Mouse (Mus musculus): ENCODE measurements around the gene Lyz2. TPM values are rescaled to one million over a fixed set of nuclear protein-coding genes. Genes with fewer than 3 reads are reported as not detected.
"Not testable (repeated sequence)": the region's sequence is repeated elsewhere in the genome, so short reads cannot be mapped to it uniquely, and the experiment has no call there.

Gene Lyz2
- polyA plus RNA-seq, 1 experiment = 1,158 TPM

- WGBS = 53% methylated on average over 2 of the region's 2 CpGs
- Histone ChIP-seq H3K4me3 (replicated peaks; ENCODE audit: control insufficient read depth, low read depth, low read length) (peak overlapping the region; percentile 55), H3K4me1 (ENCODE audit: control insufficient read depth, insufficient read depth, low read length) (no peaks in the 10 kb centered on the region; the same call in 1 of the 2 replicates), H3K27ac (ENCODE audit: control insufficient read depth, insufficient read depth, low read depth, low read length, poor library complexity) (no peak overlapping the region; the same call in 1 of the 2 replicates)
- TF ChIP-seq CTCF (IDR thresholded peaks at IDR 0.05; ENCODE audit: control insufficient read depth, insufficient read depth, low read length) (no peak), POLR2A (IDR thresholded peaks at IDR 0.05; ENCODE audit: borderline replicate concordance, control insufficient read depth, low read depth, low read length) (no peak)
Observed at GRCm38 (mm10) chr10:117282551-117282950, 430 bp upstream of the Lyz2 start.

DNA sequence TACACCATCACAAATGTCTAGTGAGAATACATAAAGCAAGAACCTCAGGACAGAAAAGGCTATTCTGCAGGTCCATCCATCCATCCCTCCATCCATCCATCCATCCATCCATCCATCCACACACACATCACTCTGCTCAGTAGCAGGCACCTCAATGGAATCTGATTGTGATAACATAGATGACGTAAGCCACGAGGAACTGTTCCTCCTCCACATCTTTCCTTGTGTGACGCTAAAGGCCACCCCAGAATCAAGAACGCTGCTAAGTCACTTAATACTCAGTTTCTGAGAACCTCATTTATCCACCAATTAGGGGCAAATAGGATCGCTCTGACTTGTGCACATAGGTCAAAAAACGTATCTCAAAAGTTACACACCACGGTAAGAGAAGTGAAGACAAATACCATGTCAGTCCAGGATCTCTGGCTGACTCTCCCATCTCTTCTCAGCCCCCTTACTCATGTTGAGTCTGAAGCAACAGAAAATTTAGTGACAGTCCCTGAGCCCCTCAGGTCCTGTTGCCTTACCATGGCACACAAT lies 670 bp downstream of the Lyz2 start:
- Histone ChIP-seq H3K4me1 (ENCODE audit: control insufficient read depth, insufficient read depth, low read length) (no peaks in the 10 kb centered on the region; the same call in 1 of the 2 replicates), H3K27ac (ENCODE audit: control insufficient read depth, insufficient read depth, low read depth, low read length, poor library complexity) (peak overlapping the region; percentile 81), H3K4me3 (replicated peaks; ENCODE audit: control insufficient read depth, low read depth, low read length) (peak overlapping the region; percentile 94)
- no peak for TF ChIP-seq POLR2A (IDR thresholded peaks at IDR 0.05; ENCODE audit: borderline replicate concordance, control insufficient read depth, low read depth, low read length)
- TF ChIP-seq CTCF (IDR thresholded peaks at IDR 0.05; ENCODE audit: control insufficient read depth, insufficient read depth, low read length) = no peak
- 20% methylated on average over 7 of the region's 7 CpGs for WGBS

GRCm38 (mm10) chr10:117280000-117280399 lies 2.1 kb downstream of the Lyz2 start:
- Histone ChIP-seq H3K4me3 (replicated peaks; ENCODE audit: control insufficient read depth, low read depth, low read length) (peak overlapping the region; percentile 85), H3K27ac (ENCODE audit: control insufficient read depth, insufficient read depth, low read depth, low read length, poor library complexity) (peak overlapping the region; percentile 93)

DNA sequence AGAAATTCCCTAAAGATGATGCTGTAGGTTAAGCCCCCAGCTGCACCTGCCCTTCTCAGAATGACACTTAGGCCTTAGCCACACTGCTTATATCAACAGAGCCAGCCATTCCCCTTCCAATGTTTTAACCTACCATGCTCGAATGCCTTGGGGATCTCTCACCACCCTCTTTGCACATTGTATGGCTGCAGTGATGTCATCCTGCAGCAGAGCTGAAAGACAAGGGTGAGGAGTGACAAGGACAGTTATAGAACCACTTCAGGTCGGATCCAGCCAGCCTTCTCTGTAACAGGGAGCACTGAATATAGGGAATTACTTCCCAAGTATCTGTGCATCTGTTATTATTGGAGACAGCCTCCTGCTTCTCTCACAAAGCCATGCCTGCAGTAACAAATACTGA lies 3.6 kb downstream of the Lyz2 start:
- WGBS = 74% methylated on average over 2 of the region's 2 CpGs
- peak overlapping the region; percentile 6 for H3K4me3 ChIP-seq (replicated peaks; ENCODE audit: control insufficient read depth, low read depth, low read length)
- H3K27ac ChIP-seq (ENCODE audit: control insufficient read depth, insufficient read depth, low read depth, low read length, poor library complexity) = peak overlapping the region; percentile 69
- H3K4me1 ChIP-seq (ENCODE audit: control insufficient read depth, insufficient read depth, low read length) = not testable (repeated sequence)

More at GRCm38 (mm10) chr10:117280000-117280399, 2.1 kb downstream of the Lyz2 start:
- no peaks in the 10 kb centered on the region; the same call in 1 of the 2 replicates for H3K4me1 ChIP-seq (ENCODE audit: control insufficient read depth, insufficient read depth, low read length)
- WGBS = 53% methylated on average over 1 of the region's 1 CpGs
- no peak for TF ChIP-seq POLR2A (IDR thresholded peaks at IDR 0.05; ENCODE audit: borderline replicate concordance, control insufficient read depth, low read depth, low read length)
- TF ChIP-seq CTCF (IDR thresholded peaks at IDR 0.05; ENCODE audit: control insufficient read depth, insufficient read depth, low read length) = no peak

- not testable (repeated sequence) for H3K4me1 ChIP-seq (ENCODE audit: control insufficient read depth, insufficient read depth, low read length); H3K4me3 ChIP-seq (replicated peaks; ENCODE audit: control insufficient read depth, low read depth, low read length)
- H3K27ac ChIP-seq (ENCODE audit: control insufficient read depth, insufficient read depth, low read depth, low read length, poor library complexity) = peak overlapping the region; percentile 69
- 79% methylated on average over 9 of the region's 9 CpGs for WGBS
Observed at GRCm38 (mm10) chr10:117277779-117278178, 4.3 kb downstream of the Lyz2 start.

- H3K4me1 ChIP-seq (ENCODE audit: control insufficient read depth, insufficient read depth, low read length) = peaks cover 2% of the 10 kb centered on the region; the same call in 1 of the 2 replicates
- 79% methylated on average over 10 of the region's 10 CpGs for WGBS
- TF ChIP-seq POLR2A (IDR thresholded peaks at IDR 0.05; ENCODE audit: borderline replicate concordance, control insufficient read depth, low read depth, low read length) = no peak
- no peak for TF ChIP-seq CTCF (IDR thresholded peaks at IDR 0.05; ENCODE audit: control insufficient read depth, insufficient read depth, low read length)
- no peak overlapping the region for H3K4me3 ChIP-seq (replicated peaks; ENCODE audit: control insufficient read depth, low read depth, low read length)
- H3K27ac ChIP-seq (ENCODE audit: control insufficient read depth, insufficient read depth, low read depth, low read length, poor library complexity) = no peak overlapping the region
Observed at GRCm38 (mm10) chr10:117275681-117276369, 6.3 kb downstream of the Lyz2 start.

- H3K27ac ChIP-seq (ENCODE audit: control insufficient read depth, insufficient read depth, low read depth, low read length, poor library complexity); H3K4me3 ChIP-seq (replicated peaks; ENCODE audit: control insufficient read depth, low read depth, low read length); H3K4me1 ChIP-seq (ENCODE audit: control insufficient read depth, insufficient read depth, low read length): not testable (repeated sequence)
- WGBS = 3% methylated on average over 4 of the region's 7 CpGs
Observed at GRCm38 (mm10) chr10:117274645-117275044, 7.5 kb downstream of the Lyz2 start.

- no peak for TF ChIP-seq POLR2A (IDR thresholded peaks at IDR 0.05; ENCODE audit: borderline replicate concordance, control insufficient read depth, low read depth, low read length)
- no peak overlapping the region for H3K4me3 ChIP-seq (replicated peaks; ENCODE audit: control insufficient read depth, low read depth, low read length)
Observed at GRCm38 (mm10) chr10:117272023-117272422, 10.1 kb downstream of the Lyz2 start.

DNA sequence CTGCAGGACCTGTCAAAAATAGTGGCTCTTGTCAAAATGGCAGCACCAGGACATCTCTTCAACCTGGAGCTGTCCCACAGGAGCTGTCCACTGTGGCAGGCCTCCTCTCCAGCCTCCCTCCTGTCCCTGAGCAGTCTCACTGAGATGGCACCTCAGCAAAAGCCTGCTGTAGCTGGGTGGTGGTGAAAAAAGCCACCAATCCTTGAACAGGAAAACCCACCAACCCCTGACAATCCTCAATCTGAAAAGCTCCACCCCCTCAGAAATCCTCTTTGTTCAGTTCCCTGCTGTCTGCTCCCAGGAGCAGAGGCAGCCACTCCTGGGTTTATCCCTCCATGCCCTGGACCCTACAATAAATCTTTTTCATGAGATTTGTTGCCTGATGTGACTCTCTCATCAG lies 22.3 kb downstream of the Lyz2 start:
- no peaks in the 10 kb centered on the region for H3K4me1 ChIP-seq (ENCODE audit: control insufficient read depth, insufficient read depth, low read length)
- TF ChIP-seq CTCF (IDR thresholded peaks at IDR 0.05; ENCODE audit: control insufficient read depth, insufficient read depth, low read length) (no peak), POLR2A (IDR thresholded peaks at IDR 0.05; ENCODE audit: borderline replicate concordance, control insufficient read depth, low read depth, low read length) (no peak)
- no peak overlapping the region for H3K27ac ChIP-seq (ENCODE audit: control insufficient read depth, insufficient read depth, low read depth, low read length, poor library complexity)
- H3K4me3 ChIP-seq (replicated peaks; ENCODE audit: control insufficient read depth, low read depth, low read length) = no peak overlapping the region

More at GRCm38 (mm10) chr10:117272023-117272422, 10.1 kb downstream of the Lyz2 start:
- Histone ChIP-seq H3K4me1 (ENCODE audit: control insufficient read depth, insufficient read depth, low read length) (peaks cover 2% of the 10 kb centered on the region; the same call in 1 of the 2 replicates), H3K27ac (ENCODE audit: control insufficient read depth, insufficient read depth, low read depth, low read length, poor library complexity) (no peak overlapping the region)
